Comparison of ENCODE assay signal across 12 mouse cellular contexts in the genomic region with DNA sequence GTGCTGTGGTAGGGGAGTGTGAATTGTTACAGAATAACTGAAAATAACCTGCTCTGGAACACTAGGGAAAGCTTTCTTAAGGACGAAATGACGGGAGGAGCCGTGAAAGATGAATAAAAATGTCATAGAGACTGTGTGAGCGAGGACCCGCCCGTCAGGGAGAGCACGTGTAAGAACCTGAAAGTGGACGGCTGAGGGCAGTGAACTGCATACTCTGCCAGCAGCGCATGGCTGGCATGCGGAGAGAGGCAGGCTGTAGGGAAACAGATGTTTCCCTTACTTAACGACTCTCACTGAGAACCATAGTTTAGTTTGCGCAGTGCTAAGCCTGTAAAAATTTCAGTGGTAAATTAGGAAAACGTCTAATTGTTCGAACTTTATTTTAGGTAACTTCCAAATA. TPM values are rescaled to one million over a fixed set of nuclear protein-coding genes. Genes with fewer than 3 reads are reported as not detected.
DNase-seq lines count a peak whose midpoint lies in the region; ATAC-seq and TF ChIP-seq lines count a peak whose summit lies in the region.
"Had no signal": no experiment of that assay in that cellular context is flagged by ENCODE, and none has a peak within 500 bp of the region (broad histone marks: within the 10 kb centered on the region; RNA-seq: fewer than 3 reads in every experiment).

No protein-coding gene starts in this region.

- no peaks in the 10 kb centered on the region for H3K4me1 ChIP-seq in kidney, postnatal 0 days (replicated peaks; ENCODE audit: insufficient read depth, low read length)
- H3K4me1 ChIP-seq in stomach, embryonic 14.5 days (ENCODE audit: control insufficient read depth, insufficient read depth, low read length) = no peaks in the 10 kb centered on the region
- no peaks in the 10 kb centered on the region for H3K4me1 ChIP-seq in stomach, postnatal 0 days (replicated peaks; ENCODE audit: control insufficient read depth, insufficient read depth)
- H3K4me1 ChIP-seq in limb, embryonic 11.5 days (ENCODE audit: control insufficient read depth, insufficient read depth, low read length) = no peaks in the 10 kb centered on the region
- H3K4me1 ChIP-seq in stomach, embryonic 15.5 days = no peaks in the 10 kb centered on the region

- H3K4me3 ChIP-seq in kidney, postnatal 0 days (replicated peaks; ENCODE audit: low read depth, low read length) = no peak overlapping the region
- no peak overlapping the region for H3K4me3 ChIP-seq in stomach, embryonic 14.5 days (ENCODE audit: low read depth, low read length)
- H3K4me3 ChIP-seq in stomach, postnatal 0 days (ENCODE audit: low read depth, low read length) = no peak overlapping the region
- H3K4me3 ChIP-seq in limb, embryonic 11.5 days (ENCODE audit: low read depth, low read length) = no peak overlapping the region
- H3K4me3 ChIP-seq in stomach, embryonic 15.5 days (replicated peaks) = no peak overlapping the region
- H3K4me3 ChIP-seq: erythroblast, embryonic 14.5 days had no signal

- H3K9me3 ChIP-seq in kidney, postnatal 0 days (replicated peaks; ENCODE audit: low read length) = no peaks in the 10 kb centered on the region
- H3K9me3 ChIP-seq in stomach, embryonic 14.5 days (ENCODE audit: control insufficient read depth, low read depth, low read length) = no peaks in the 10 kb centered on the region
- H3K9me3 ChIP-seq in stomach, postnatal 0 days (ENCODE audit: control insufficient read depth, low read length) = no peaks in the 10 kb centered on the region
- no peaks in the 10 kb centered on the region for H3K9me3 ChIP-seq in limb, embryonic 11.5 days (ENCODE audit: control insufficient read depth, low read length)
- H3K9me3 ChIP-seq in stomach, embryonic 15.5 days = no peaks in the 10 kb centered on the region

- H3K27ac ChIP-seq in kidney, postnatal 0 days = no peak overlapping the region
- no peak overlapping the region for H3K27ac ChIP-seq in stomach, embryonic 14.5 days (ENCODE audit: low read length)
- H3K27ac ChIP-seq in stomach, postnatal 0 days (replicated peaks) = no peak overlapping the region
- no peak overlapping the region for H3K27ac ChIP-seq in limb, embryonic 11.5 days (replicated peaks; ENCODE audit: low read depth, low read length)
- no peak overlapping the region for H3K27ac ChIP-seq in stomach, embryonic 15.5 days

- peaks cover 4% of the 10 kb centered on the region; the same call in 1 of the 2 replicates for H3K36me3 ChIP-seq in kidney, postnatal 0 days (ENCODE audit: insufficient read depth, low read length)
- H3K36me3 ChIP-seq in stomach, embryonic 14.5 days (ENCODE audit: control insufficient read depth, insufficient read depth, low read length) = no peaks in the 10 kb centered on the region
- H3K36me3 ChIP-seq in stomach, postnatal 0 days (ENCODE audit: control insufficient read depth, insufficient read depth, low read length) = no peaks in the 10 kb centered on the region
- H3K36me3 ChIP-seq in limb, embryonic 11.5 days (ENCODE audit: control insufficient read depth, insufficient read depth, low read length) = no peaks in the 10 kb centered on the region
- no peaks in the 10 kb centered on the region for H3K36me3 ChIP-seq in stomach, embryonic 15.5 days

- TF ChIP-seq CTCF in kidney, postnatal 0 days (IDR thresholded peaks at IDR 0.05; ENCODE audit: low read depth) = no peak
- no peak for TF ChIP-seq CTCF in stomach, postnatal 0 days (IDR thresholded peaks at IDR 0.05; ENCODE audit: low read depth)

- no peak for TF ChIP-seq EP300 in stomach, postnatal 0 days (optimal IDR thresholded peaks at IDR 0.05)

- H3K9ac ChIP-seq in kidney, postnatal 0 days (ENCODE audit: low read depth, low read length) = no peak overlapping the region
- no peak overlapping the region for H3K9ac ChIP-seq in stomach, embryonic 14.5 days (replicated peaks; ENCODE audit: low read depth, low read length)
- H3K9ac ChIP-seq in stomach, postnatal 0 days (ENCODE audit: low read length) = no peak overlapping the region
- no peak overlapping the region for H3K9ac ChIP-seq in limb, embryonic 11.5 days (ENCODE audit: low read length)
- H3K9ac ChIP-seq in stomach, embryonic 15.5 days = no peak overlapping the region

- ATAC-seq in kidney, postnatal 0 days (replicated peaks; ENCODE audit: low FRiP score, low read depth) = no peak
- no peak for ATAC-seq in stomach, embryonic 14.5 days (ENCODE audit: insufficient number of reproducible peaks, insufficient read depth, low FRiP score, low read depth)
- no peak for ATAC-seq in stomach, postnatal 0 days (ENCODE audit: low FRiP score, low TSS enrichment)
- peak; percentile 35; the same call in 1 of the 2 replicates for ATAC-seq in limb, embryonic 11.5 days (ENCODE audit: insufficient number of reproducible peaks, low FRiP score, low TSS enrichment, low read depth)
- ATAC-seq in stomach, embryonic 15.5 days (ENCODE audit: insufficient read depth, low FRiP score, low read depth) = no peak

- H3K27me3 ChIP-seq in kidney, postnatal 0 days (ENCODE audit: insufficient read depth, low read length) = no peaks in the 10 kb centered on the region
- H3K27me3 ChIP-seq in stomach, embryonic 14.5 days (ENCODE audit: control insufficient read depth, insufficient read depth, low read length) = no peaks in the 10 kb centered on the region
- no peaks in the 10 kb centered on the region for H3K27me3 ChIP-seq in stomach, postnatal 0 days (ENCODE audit: control insufficient read depth, insufficient read depth, low read length)
- no peaks in the 10 kb centered on the region for H3K27me3 ChIP-seq in limb, embryonic 11.5 days (ENCODE audit: control insufficient read depth, insufficient read depth, low read length)
- H3K27me3 ChIP-seq in stomach, embryonic 15.5 days (replicated peaks) = no peaks in the 10 kb centered on the region

- peak overlapping the region; percentile 18 for H3K4me2 ChIP-seq in kidney, postnatal 0 days (ENCODE audit: low read length)
- H3K4me2 ChIP-seq in stomach, embryonic 14.5 days (replicated peaks; ENCODE audit: low read depth, low read length) = peak overlapping the region; percentile 25; the same call in 1 of the 2 replicates
- no peak overlapping the region for H3K4me2 ChIP-seq in stomach, postnatal 0 days (replicated peaks; ENCODE audit: low read depth)
- H3K4me2 ChIP-seq in limb, embryonic 11.5 days (ENCODE audit: low read depth, severe bottlenecking) = no peak overlapping the region
- peak overlapping the region; percentile 8; the same call in 1 of the 2 replicates for H3K4me2 ChIP-seq in stomach, embryonic 15.5 days

- 20% methylated on average over 14 of the region's 14 CpGs for WGBS in kidney, postnatal 0 days
- WGBS in stomach, embryonic 14.5 days = 29% methylated on average over 14 of the region's 14 CpGs
- 21% methylated on average over 14 of the region's 14 CpGs for WGBS in stomach, postnatal 0 days
- 27% methylated on average over 14 of the region's 14 CpGs for WGBS in limb, embryonic 11.5 days
- 24% methylated on average over 14 of the region's 14 CpGs for WGBS in stomach, embryonic 15.5 days

- DNase-seq in kidney, postnatal 0 days (ENCODE audit: low spot score) = peak; percentile 54
- DNase-seq in kidney, adult 11 months = no peak
- no peak for DNase-seq in stomach, postnatal 0 days (ENCODE audit: low spot score)
- DNase-seq in limb, embryonic 11.5 days (ENCODE audit: low spot score) = peak; percentile 65
- DNase-seq in cerebellum, postnatal 14 days = no peak
- DNase-seq: cerebellum, postnatal 10 days; heart, postnatal 10 days; midbrain, embryonic 14.5 days; thymus, adult 2 months had no signal

RNA-seq across cellular contexts. Expression of gene Exoc6, which starts 35.0 kb away (rescaled TPM):
- polyA plus RNA-seq in kidney, postnatal 0 days (2015; fragmentation: Nextera tagmentation; extraction: Ambion mirVana) = 28.1 and 29.9 TPM in 2 replicates
- 12.8 and 13.7 TPM in 2 replicates for polyA plus RNA-seq in stomach, embryonic 14.5 days (2014; fragmentation: Nextera tagmentation; extraction: Ambion mirVana)
- polyA plus RNA-seq in stomach, postnatal 0 days (2015; fragmentation: Nextera tagmentation; extraction: Ambion mirVana) = 8.7 and 9.0 TPM in 2 replicates
- 7.5 and 7.8 TPM in 2 replicates for polyA plus RNA-seq in limb, embryonic 11.5 days (2014; fragmentation: Nextera tagmentation; extraction: Ambion mirVana)
- 14.9 and 15.5 TPM in 2 replicates for polyA plus RNA-seq in stomach, embryonic 15.5 days (2015; fragmentation: Nextera tagmentation; extraction: Ambion mirVana)

Comparison
In these comparisons a context has a peak if more than half of its experiments do, and no peak if none do; other contexts are left out.
1. DNase-seq: peak in kidney, postnatal 0 days (single experiment) and limb, embryonic 11.5 days (single experiment); none in kidney, adult 11 months (single experiment), stomach, postnatal 0 days (single experiment) and cerebellum, postnatal 14 days (0 of 2).
2. H3K4me2 ChIP-seq: peak in kidney, postnatal 0 days (single experiment), stomach, embryonic 14.5 days (single experiment) and stomach, embryonic 15.5 days (single experiment); none in stomach, postnatal 0 days (single experiment) and limb, embryonic 11.5 days (single experiment).